Mouse (Mus musculus) brain, embryonic 14.5 days (tissue): Measurements from ENCODE around the gene Vopp1.

Experiments
- CTCF ChIP-seq: fragments of 200-500 bp; IDR thresholded peaks from 2 replicates; pipeline ENCODE4 v1.5.1; 2012; ENCODE audit warnings: inconsistent platforms, mild to moderate bottlenecking, moderate library complexity, borderline replicate concordance; ENCODE audit not compliant: insufficient read depth, insufficient read length; ENCODE audit errors: extremely low read depth
- POLR2A ChIP-seq: fragments of 200-500 bp; IDR thresholded peaks from 2 replicates; pipeline ENCODE4 v1.6.1; 2012; ENCODE audit warnings: mild to moderate bottlenecking, inconsistent platforms, borderline replicate concordance; ENCODE audit not compliant: poor library complexity, insufficient read depth, insufficient read length, severe bottlenecking; ENCODE audit errors: extremely low read depth

DNA sequence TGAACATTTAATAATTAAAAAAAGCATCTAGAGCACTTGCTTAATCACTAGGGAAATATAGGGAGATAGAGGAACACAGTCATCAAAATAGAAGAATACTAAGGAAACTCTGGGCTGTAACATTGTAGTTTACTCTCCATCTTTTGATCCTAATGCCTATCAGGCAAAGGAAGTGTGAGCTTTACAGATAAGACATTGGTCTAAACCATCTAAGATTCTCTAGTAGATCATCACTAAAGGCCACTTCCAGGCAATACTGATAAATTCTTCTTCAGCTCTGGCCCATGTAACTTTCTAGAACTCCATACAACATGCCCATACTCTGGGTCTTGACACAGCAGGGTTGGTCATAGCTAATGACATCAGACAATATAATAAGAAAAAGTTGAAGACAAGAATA, 61.9 kb downstream of the Vopp1 start:
- TF ChIP-seq CTCF = no peak
- TF ChIP-seq POLR2A = no peak
